Mouse (Mus musculus): ENCODE measurements around the gene Magi2. TPM values are rescaled to one million over a fixed set of nuclear protein-coding genes. Genes with fewer than 3 reads are reported as not detected.

Magi2 gene
- polyA plus RNA-seq, 1 experiment from 2014 or later = 37.7 TPM

- WGBS = under 1% methylated on average over 5 of the region's 5 CpGs
- Histone ChIP-seq H3K27me3 (replicated peaks; ENCODE audit: control insufficient read depth, insufficient read depth, low read length) (no peaks in the 10 kb centered on the region), H3K4me3 (replicated peaks; ENCODE audit: low read length) (peak overlapping the region; percentile 60), H3K36me3 (ENCODE audit: control insufficient read depth, insufficient read depth) (no peaks in the 10 kb centered on the region), H3K27ac (ENCODE audit: low read length) (peak overlapping the region; percentile 84), H3K9ac (replicated peaks; ENCODE audit: low read depth, low read length) (peak overlapping the region; percentile 61), H3K4me1 (replicated peaks; ENCODE audit: control insufficient read depth, insufficient read depth, low read length) (peaks cover 3% of the 10 kb centered on the region), H3K9me3 (ENCODE audit: control insufficient read depth, low read length) (no peaks in the 10 kb centered on the region), H3K4me2 (ENCODE audit: low read length) (peak overlapping the region; percentile 57)
- ATAC-seq = peak; percentile 1; the same call in 1 of the 2 replicates
Measured at GRCm38 (mm10) chr5:19908706-19909060, 681.8 kb downstream of the Magi2 start.

DNA sequence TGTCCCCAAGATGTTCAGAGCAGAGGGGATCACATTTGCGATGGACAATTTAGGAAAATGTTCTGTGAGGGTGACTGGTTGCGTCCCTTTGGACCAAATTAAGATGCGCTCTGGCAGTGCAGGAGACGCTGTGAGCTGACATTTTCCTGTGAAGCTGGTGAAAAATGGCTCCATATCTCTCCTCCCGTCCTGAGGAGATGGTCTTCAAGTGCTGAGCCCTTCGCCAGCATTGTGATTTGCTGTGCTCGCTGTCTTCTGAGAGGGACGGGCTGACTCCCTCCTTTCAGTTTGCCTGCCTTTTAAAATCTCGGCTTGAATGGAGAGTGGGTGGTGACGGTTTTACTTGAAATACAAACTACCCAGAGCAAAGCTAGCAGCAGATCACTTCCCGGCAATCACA, 682.2 kb downstream of the Magi2 start:
- Histone ChIP-seq H3K4me2 (ENCODE audit: low read length) (peak overlapping the region; percentile 57), H3K27ac (ENCODE audit: low read length) (peak overlapping the region; percentile 84), H3K36me3 (ENCODE audit: control insufficient read depth, insufficient read depth) (no peaks in the 10 kb centered on the region), H3K4me1 (replicated peaks; ENCODE audit: control insufficient read depth, insufficient read depth, low read length) (peaks cover 3% of the 10 kb centered on the region), H3K27me3 (replicated peaks; ENCODE audit: control insufficient read depth, insufficient read depth, low read length) (no peaks in the 10 kb centered on the region), H3K9ac (replicated peaks; ENCODE audit: low read depth, low read length) (peak overlapping the region; percentile 61), H3K9me3 (ENCODE audit: control insufficient read depth, low read length) (no peaks in the 10 kb centered on the region), H3K4me3 (replicated peaks; ENCODE audit: low read length) (peak overlapping the region; percentile 60)
- peak; percentile 71 for ATAC-seq
- WGBS = 2% methylated on average over 11 of the region's 11 CpGs

- H3K9ac ChIP-seq (replicated peaks; ENCODE audit: low read depth, low read length) = peak overlapping the region; percentile 61
- peaks cover 3% of the 10 kb centered on the region for H3K4me1 ChIP-seq (replicated peaks; ENCODE audit: control insufficient read depth, insufficient read depth, low read length)
- H3K9me3 ChIP-seq (ENCODE audit: control insufficient read depth, low read length) = no peaks in the 10 kb centered on the region
- peak overlapping the region; percentile 60 for H3K4me3 ChIP-seq (replicated peaks; ENCODE audit: low read length)
- WGBS = 50% methylated on average over 7 of the region's 7 CpGs
- peak overlapping the region; percentile 84 for H3K27ac ChIP-seq (ENCODE audit: low read length)
- peak; percentile 19 for ATAC-seq
- no peaks in the 10 kb centered on the region for H3K36me3 ChIP-seq (ENCODE audit: control insufficient read depth, insufficient read depth)
- H3K4me2 ChIP-seq (ENCODE audit: low read length) = peak overlapping the region; percentile 57
- H3K27me3 ChIP-seq (replicated peaks; ENCODE audit: control insufficient read depth, insufficient read depth, low read length) = no peaks in the 10 kb centered on the region
Measured at GRCm38 (mm10) chr5:19909664-19910063, 682.8 kb downstream of the Magi2 start.

DNA sequence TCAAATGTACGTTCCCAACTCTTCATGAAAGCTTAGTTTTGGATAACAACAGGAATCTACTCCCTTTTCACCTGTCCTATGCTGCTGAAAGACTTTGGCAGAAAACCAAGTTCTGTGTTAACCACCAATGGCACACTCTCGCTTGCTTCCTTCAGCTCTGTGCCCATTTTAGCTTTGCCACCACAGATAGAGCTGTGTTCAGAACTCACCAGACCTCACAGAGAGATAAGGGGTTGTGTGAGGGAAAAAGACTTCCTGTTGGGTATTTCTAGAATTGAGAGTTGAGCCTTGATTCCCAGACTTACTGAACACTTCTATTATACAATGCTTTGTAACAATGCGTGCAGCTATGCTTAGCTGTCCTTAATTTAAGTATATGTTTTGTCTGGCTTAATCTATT, 705.3 kb downstream of the Magi2 start:
- 0 out of 2 replicates have a peak, but pooled peaks have one; percentile 19 for ATAC-seq
- Histone ChIP-seq H3K4me3 (replicated peaks; ENCODE audit: low read length) (no peak overlapping the region), H3K9ac (replicated peaks; ENCODE audit: low read depth, low read length) (no peak overlapping the region), H3K4me2 (ENCODE audit: low read length) (no peak overlapping the region), H3K4me1 (replicated peaks; ENCODE audit: control insufficient read depth, insufficient read depth, low read length) (peaks cover 5% of the 10 kb centered on the region; the same call in 1 of the 2 replicates), H3K27me3 (replicated peaks; ENCODE audit: control insufficient read depth, insufficient read depth, low read length) (no peaks in the 10 kb centered on the region), H3K36me3 (ENCODE audit: control insufficient read depth, insufficient read depth) (no peaks in the 10 kb centered on the region), H3K27ac (ENCODE audit: low read length) (no peak overlapping the region), H3K9me3 (ENCODE audit: control insufficient read depth, low read length) (no peaks in the 10 kb centered on the region)
- WGBS = 57% methylated on average over 3 of the region's 3 CpGs

DNA sequence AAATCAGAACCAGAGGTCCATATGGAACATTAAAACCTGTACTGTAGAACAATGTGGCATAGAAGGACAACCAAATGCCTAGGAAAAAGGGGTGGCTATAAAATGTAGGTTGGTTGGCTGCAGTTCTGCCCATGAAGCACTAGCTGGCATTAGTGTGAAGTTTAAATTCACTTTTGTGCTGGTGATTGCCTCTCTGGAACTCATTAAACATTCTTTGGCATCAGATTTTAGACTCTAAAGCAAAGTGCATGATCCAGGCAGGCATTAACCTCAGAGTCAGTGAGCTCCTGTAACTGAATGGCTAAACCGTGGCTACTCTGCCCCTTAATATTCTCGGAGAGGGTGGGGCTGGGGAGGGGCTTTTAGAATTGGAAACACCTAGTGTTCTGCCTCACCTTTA, 706.4 kb downstream of the Magi2 start:
- no peak overlapping the region for H3K4me2 ChIP-seq (ENCODE audit: low read length)
- WGBS = 42% methylated on average over 2 of the region's 2 CpGs

DNA sequence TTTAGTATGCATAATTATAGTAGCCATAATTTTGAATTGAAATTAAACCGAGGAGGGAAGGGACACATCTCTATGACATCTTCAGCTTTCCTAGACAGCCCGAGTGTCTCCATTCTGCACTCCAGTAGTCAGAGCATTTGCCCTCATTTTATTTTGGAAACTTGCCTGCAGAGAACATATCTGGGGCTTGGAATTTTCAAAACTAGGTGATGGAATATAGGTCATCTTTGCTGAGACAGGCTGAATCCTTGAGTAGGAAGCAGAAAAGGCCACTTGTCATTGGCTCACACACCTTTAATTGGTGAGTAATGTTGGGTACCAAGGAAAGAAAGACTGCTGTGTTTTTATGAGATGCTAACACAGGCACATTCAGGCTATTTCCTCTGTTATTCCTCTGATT, 724.3 kb downstream of the Magi2 start:
- no peak overlapping the region for H3K27ac ChIP-seq (ENCODE audit: low read length)
- no peaks in the 10 kb centered on the region for H3K4me1 ChIP-seq (replicated peaks; ENCODE audit: control insufficient read depth, insufficient read depth, low read length)
- no peaks in the 10 kb centered on the region for H3K36me3 ChIP-seq (ENCODE audit: control insufficient read depth, insufficient read depth)
- no peaks in the 10 kb centered on the region for H3K27me3 ChIP-seq (replicated peaks; ENCODE audit: control insufficient read depth, insufficient read depth, low read length)
- H3K4me3 ChIP-seq (replicated peaks; ENCODE audit: low read length) = no peak overlapping the region
- ATAC-seq = no peak
- no peaks in the 10 kb centered on the region for H3K9me3 ChIP-seq (ENCODE audit: control insufficient read depth, low read length)
- 69% methylated on average over 2 of the region's 2 CpGs for WGBS
- no peak overlapping the region for H3K4me2 ChIP-seq (ENCODE audit: low read length)
- H3K9ac ChIP-seq (replicated peaks; ENCODE audit: low read depth, low read length) = no peak overlapping the region

More for the DNA sequence above, 706.4 kb downstream of the Magi2 start:
- Histone ChIP-seq H3K9me3 (ENCODE audit: control insufficient read depth, low read length) (no peaks in the 10 kb centered on the region), H3K4me3 (replicated peaks; ENCODE audit: low read length) (no peak overlapping the region), H3K27ac (ENCODE audit: low read length) (no peak overlapping the region), H3K9ac (replicated peaks; ENCODE audit: low read depth, low read length) (no peak overlapping the region), H3K27me3 (replicated peaks; ENCODE audit: control insufficient read depth, insufficient read depth, low read length) (no peaks in the 10 kb centered on the region), H3K36me3 (ENCODE audit: control insufficient read depth, insufficient read depth) (no peaks in the 10 kb centered on the region), H3K4me1 (replicated peaks; ENCODE audit: control insufficient read depth, insufficient read depth, low read length) (peaks cover 7% of the 10 kb centered on the region; the same call in 1 of the 2 replicates)
- peak; percentile 30 for ATAC-seq

DNA sequence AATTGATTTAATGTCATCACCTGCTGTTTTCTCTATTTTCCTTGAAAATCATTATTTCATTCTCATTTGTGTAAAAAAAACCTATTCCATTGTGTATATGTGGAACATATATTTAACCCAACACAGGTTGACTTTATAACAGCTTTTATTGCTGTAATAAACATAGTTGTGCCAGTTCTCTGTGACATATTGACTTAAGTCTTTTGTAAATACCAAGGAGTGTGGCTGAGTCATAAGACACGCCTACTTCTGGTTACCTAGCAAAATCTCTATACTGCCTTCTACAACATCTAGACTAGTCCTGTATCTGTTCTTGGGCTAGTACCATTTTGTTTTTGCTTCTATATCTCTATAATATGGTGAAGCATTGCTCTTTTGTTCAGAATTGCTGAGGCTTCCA, 737.3 kb downstream of the Magi2 start:
- no peaks in the 10 kb centered on the region for H3K9me3 ChIP-seq (ENCODE audit: control insufficient read depth, low read length)
- no peak overlapping the region for H3K4me3 ChIP-seq (replicated peaks; ENCODE audit: low read length)
- no peak overlapping the region for H3K9ac ChIP-seq (replicated peaks; ENCODE audit: low read depth, low read length)
- H3K27ac ChIP-seq (ENCODE audit: low read length) = no peak overlapping the region
- no peaks in the 10 kb centered on the region for H3K4me1 ChIP-seq (replicated peaks; ENCODE audit: control insufficient read depth, insufficient read depth, low read length)
- H3K27me3 ChIP-seq (replicated peaks; ENCODE audit: control insufficient read depth, insufficient read depth, low read length) = no peaks in the 10 kb centered on the region
- no peak for ATAC-seq
- 97% methylated on average over 1 of the region's 1 CpGs for WGBS
- no peaks in the 10 kb centered on the region for H3K36me3 ChIP-seq (ENCODE audit: control insufficient read depth, insufficient read depth)
- H3K4me2 ChIP-seq (ENCODE audit: low read length) = no peak overlapping the region

- no peak for ATAC-seq
- no peaks in the 10 kb centered on the region for H3K27me3 ChIP-seq (replicated peaks; ENCODE audit: control insufficient read depth, insufficient read depth, low read length)
- no peak overlapping the region for H3K9ac ChIP-seq (replicated peaks; ENCODE audit: low read depth, low read length)
- WGBS = 88% methylated on average over 2 of the region's 2 CpGs
- H3K4me2 ChIP-seq (ENCODE audit: low read length) = no peak overlapping the region
- H3K9me3 ChIP-seq (ENCODE audit: control insufficient read depth, low read length) = no peaks in the 10 kb centered on the region
- no peaks in the 10 kb centered on the region for H3K4me1 ChIP-seq (replicated peaks; ENCODE audit: control insufficient read depth, insufficient read depth, low read length)
- H3K27ac ChIP-seq (ENCODE audit: low read length) = no peak overlapping the region
- no peak overlapping the region for H3K4me3 ChIP-seq (replicated peaks; ENCODE audit: low read length)
- no peaks in the 10 kb centered on the region; the same call in 1 of the 2 replicates for H3K36me3 ChIP-seq (ENCODE audit: control insufficient read depth, insufficient read depth)
Measured at GRCm38 (mm10) chr5:19972736-19973135, 745.9 kb downstream of the Magi2 start.

DNA sequence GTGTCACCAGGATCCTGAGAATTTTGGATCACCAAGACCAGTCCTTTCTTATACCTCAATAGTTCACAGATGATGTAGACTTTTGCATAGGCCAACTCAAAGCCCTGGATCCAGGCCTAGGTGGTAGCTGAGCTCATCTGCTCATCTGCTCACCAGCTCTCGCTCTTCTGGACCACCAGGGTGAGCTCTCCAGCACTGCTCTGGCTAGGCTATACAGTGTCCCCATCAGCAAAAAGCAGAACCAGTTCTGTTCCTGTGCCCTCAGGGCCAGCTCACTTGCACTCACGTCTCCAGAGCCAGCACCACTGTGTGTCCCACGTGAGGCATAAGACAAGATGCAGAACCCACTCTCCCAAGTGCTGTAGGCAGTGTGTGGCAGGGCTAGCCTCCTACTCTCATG, 747.0 kb downstream of the Magi2 start:
- Histone ChIP-seq H3K4me2 (ENCODE audit: low read length) (no peak overlapping the region), H3K9ac (replicated peaks; ENCODE audit: low read depth, low read length) (no peak overlapping the region), H3K36me3 (ENCODE audit: control insufficient read depth, insufficient read depth) (no peaks in the 10 kb centered on the region; the same call in 1 of the 2 replicates), H3K27me3 (replicated peaks; ENCODE audit: control insufficient read depth, insufficient read depth, low read length) (no peaks in the 10 kb centered on the region), H3K9me3 (ENCODE audit: control insufficient read depth, low read length) (no peaks in the 10 kb centered on the region), H3K4me3 (replicated peaks; ENCODE audit: low read length) (no peak overlapping the region), H3K27ac (ENCODE audit: low read length) (no peak overlapping the region), H3K4me1 (replicated peaks; ENCODE audit: control insufficient read depth, insufficient read depth, low read length) (no peaks in the 10 kb centered on the region)
- 87% methylated on average over 3 of the region's 3 CpGs for WGBS
- no peak for ATAC-seq

GRCm38 (mm10) chr5:19981518-19981917, 754.7 kb downstream of the Magi2 start:
- ATAC-seq = peak; percentile 9; the same call in 1 of the 2 replicates
- no peaks in the 10 kb centered on the region for H3K9me3 ChIP-seq (ENCODE audit: control insufficient read depth, low read length)
- H3K36me3 ChIP-seq (ENCODE audit: control insufficient read depth, insufficient read depth) = no peaks in the 10 kb centered on the region
- WGBS = 46% methylated on average over 6 of the region's 6 CpGs
- H3K4me2 ChIP-seq (ENCODE audit: low read length) = no peak overlapping the region
- no peak overlapping the region for H3K9ac ChIP-seq (replicated peaks; ENCODE audit: low read depth, low read length)
- H3K27ac ChIP-seq (ENCODE audit: low read length) = no peak overlapping the region
- no peak overlapping the region for H3K4me3 ChIP-seq (replicated peaks; ENCODE audit: low read length)
- peaks cover 11% of the 10 kb centered on the region for H3K4me1 ChIP-seq (replicated peaks; ENCODE audit: control insufficient read depth, insufficient read depth, low read length)
- no peaks in the 10 kb centered on the region for H3K27me3 ChIP-seq (replicated peaks; ENCODE audit: control insufficient read depth, insufficient read depth, low read length)
